Mouse (Mus musculus): ENCODE results near the gene Ddx23. TPM values are rescaled to one million over a fixed set of nuclear protein-coding genes. Genes with fewer than 3 reads are reported as not detected.

The Ddx23 gene
- polyA plus RNA-seq, 1 experiment, result 55.6 TPM

DNA sequence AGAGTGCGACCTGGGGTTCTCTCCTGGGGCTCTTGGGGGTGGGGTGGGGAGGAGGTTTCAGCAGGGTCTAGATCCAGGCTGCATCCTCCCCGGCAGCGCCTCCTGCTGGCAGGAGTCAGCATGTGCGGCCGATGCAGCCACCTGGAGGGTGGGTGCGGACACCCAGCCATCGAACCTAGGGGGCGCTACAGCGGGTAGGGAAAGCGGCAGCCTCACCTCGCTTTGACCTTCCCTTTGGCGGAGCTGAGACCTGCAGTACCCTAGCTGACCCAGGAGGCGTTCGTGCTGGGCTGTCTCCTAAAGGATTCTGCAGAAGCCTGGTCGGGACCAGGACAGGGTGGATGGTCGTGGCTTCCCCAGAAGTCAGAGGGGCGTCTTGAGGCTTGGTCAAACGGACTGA lies 31.2 kb downstream of the Ddx23 start:
- TF ChIP-seq CTCF (IDR thresholded peaks at IDR 0.05; ENCODE audit: borderline replicate concordance, extremely low read depth, insufficient read depth, insufficient read length), result peak; percentile 91
- TF ChIP-seq POLR2A (IDR thresholded peaks at IDR 0.05; ENCODE audit: borderline replicate concordance, extremely low read depth, insufficient read depth, insufficient read length, poor library complexity, severe bottlenecking), result no peak
- peak; percentile 70 for DNase-seq (ENCODE audit: low read depth)

DNA sequence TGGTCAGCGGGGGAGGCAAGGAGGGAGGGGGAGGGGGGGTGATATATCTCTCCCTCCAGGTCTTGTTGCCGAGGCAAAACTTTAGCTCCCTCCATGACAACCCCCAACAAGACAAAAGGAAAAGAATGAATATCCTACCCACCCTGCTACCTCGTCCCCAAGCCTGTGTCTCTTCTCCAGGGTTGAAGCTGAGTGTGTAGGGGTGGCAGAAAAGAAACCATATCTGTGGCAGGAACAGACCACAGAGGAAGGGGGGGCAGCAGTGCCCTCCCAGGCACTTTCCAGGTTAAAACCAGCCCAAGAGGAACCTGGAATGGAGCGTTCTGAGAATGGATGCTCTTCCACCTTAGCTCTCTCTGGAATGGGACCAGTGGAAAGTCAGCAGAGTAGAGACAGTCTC lies 32.2 kb downstream of the Ddx23 start, which contains the start of gene Cacnb3:
Cacnb3 (plus strand) TSS at position 301 of the 400 bp plus-strand sequence.
- no peak for DNase-seq (ENCODE audit: low read depth)
- TF ChIP-seq CTCF (IDR thresholded peaks at IDR 0.05; ENCODE audit: borderline replicate concordance, extremely low read depth, insufficient read depth, insufficient read length) (no peak), POLR2A (IDR thresholded peaks at IDR 0.05; ENCODE audit: borderline replicate concordance, extremely low read depth, insufficient read depth, insufficient read length, poor library complexity, severe bottlenecking) (no peak)

DNA sequence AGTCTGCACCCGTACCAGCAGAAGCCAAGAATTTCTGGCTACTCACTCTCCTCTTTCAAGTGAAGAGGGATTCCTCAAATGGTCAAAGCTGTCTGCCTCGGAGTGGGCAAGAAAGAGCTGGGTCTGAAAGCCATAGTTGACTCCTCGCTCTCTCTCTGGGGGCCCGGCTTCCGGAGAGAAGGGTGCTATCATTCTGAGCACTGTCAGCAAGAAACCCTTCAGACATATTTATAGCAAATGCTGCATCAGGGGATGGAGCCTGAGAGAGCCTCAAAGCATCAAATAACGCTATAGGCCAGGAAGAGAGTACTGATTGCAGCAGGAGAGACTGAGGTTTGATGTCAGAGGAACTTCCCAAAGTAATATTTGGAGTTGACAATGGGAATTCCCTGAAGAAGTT lies 33.2 kb downstream of the Ddx23 start:
- TF ChIP-seq POLR2A (IDR thresholded peaks at IDR 0.05; ENCODE audit: borderline replicate concordance, extremely low read depth, insufficient read depth, insufficient read length, poor library complexity, severe bottlenecking) (no peak), CTCF (IDR thresholded peaks at IDR 0.05; ENCODE audit: borderline replicate concordance, extremely low read depth, insufficient read depth, insufficient read length) (no peak)
- no peak for DNase-seq (ENCODE audit: low read depth)

DNA sequence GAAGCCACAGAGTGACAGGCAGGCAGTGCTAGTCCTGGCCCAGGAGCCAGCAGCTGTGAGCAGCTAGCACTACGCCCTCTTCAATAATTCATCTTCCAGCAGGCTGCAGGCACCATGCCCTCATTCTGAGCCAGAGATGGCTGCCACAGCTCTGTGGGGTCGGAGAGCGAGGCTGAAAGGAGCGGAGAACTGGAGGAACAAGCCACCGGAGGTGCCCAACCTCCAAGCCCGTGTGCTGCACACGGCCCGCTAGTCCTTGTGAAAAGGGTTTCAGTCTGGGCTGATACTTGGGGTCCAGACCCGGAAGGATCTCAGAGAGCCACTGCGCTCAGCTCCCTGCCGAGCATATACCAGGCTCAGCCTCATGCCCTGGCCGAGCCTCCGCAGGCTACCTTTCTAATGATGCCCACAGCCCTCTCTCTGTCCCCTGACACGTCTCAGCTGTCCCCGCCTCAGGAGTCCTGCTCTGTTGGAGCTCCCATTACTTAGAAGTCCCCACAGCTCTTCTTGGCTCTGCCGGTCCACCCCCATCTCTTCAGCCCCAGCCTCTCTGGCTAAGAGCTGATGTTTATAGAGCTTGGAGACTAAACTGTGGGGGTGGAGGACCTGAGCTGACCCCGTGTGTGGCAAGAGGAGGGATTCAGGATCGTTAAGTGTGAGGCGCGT lies 34.0 kb downstream of the Ddx23 start:
- DNase-seq (ENCODE audit: low read depth), result peak; percentile 62
- no peak for TF ChIP-seq POLR2A (IDR thresholded peaks at IDR 0.05; ENCODE audit: borderline replicate concordance, extremely low read depth, insufficient read depth, insufficient read length, poor library complexity, severe bottlenecking)
- TF ChIP-seq CTCF (IDR thresholded peaks at IDR 0.05; ENCODE audit: borderline replicate concordance, extremely low read depth, insufficient read depth, insufficient read length), result no peak

DNA sequence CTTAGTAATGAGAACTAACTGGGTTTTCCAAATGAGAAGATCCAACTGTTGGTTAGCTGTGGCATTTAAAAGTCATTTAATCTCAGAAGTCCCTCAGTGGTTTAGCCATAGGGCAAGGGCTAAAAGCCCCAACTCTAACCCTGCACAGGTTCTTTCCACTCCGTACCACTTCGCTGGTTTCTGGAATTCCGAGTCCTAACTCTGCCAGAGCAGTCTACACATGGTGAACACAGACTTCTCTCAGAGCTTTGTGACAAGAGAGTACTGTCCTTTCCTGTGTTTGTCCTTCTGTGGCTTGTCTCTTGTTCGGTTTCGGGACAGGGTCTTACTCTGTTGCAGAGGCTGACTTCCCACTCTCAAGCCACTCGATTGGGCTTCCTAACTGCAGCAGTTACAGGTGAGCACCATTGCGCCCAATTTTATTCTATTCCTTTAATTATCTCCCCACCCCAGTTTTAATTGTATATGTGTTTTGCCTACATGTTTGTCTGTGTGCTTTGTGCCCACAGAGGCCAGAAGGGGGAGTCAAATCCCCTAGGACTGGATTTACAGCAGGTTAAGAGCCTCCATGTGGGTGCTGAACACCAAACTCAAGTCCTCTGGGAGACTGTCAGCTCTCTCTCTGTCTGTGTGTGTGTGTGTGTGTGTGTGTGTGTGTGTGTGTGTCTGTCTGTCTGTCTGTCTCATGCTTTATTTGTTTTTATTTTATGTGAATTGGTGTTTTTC lies 36.0 kb downstream of the Ddx23 start:
- TF ChIP-seq POLR2A (IDR thresholded peaks at IDR 0.05; ENCODE audit: borderline replicate concordance, extremely low read depth, insufficient read depth, insufficient read length, poor library complexity, severe bottlenecking) (no peak), CTCF (IDR thresholded peaks at IDR 0.05; ENCODE audit: borderline replicate concordance, extremely low read depth, insufficient read depth, insufficient read length) (no peak)
- no peak for DNase-seq (ENCODE audit: low read depth)

DNA sequence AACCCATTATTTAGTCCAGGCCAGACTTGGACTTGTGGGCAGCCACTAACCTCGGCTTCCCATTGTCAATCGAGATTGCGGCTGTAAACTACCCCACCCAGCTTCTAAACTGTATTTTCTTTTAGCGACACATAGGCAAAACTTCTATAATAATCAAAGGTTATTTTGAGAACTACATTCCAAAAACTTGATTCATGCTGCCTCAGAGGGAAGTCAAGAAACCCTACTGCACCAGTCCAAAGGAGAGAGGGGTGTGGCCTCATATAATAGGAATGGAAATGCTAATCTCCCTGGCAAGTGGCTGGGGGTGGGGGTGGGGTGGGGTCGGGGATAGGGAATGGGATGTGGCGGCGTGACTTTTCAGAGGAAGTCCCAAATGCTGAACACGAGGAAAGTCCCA lies 36.6 kb downstream of the Ddx23 start:
- no peak for TF ChIP-seq CTCF (IDR thresholded peaks at IDR 0.05; ENCODE audit: borderline replicate concordance, extremely low read depth, insufficient read depth, insufficient read length)
- no peak for TF ChIP-seq POLR2A (IDR thresholded peaks at IDR 0.05; ENCODE audit: borderline replicate concordance, extremely low read depth, insufficient read depth, insufficient read length, poor library complexity, severe bottlenecking)
- DNase-seq (ENCODE audit: low read depth), result no peak

DNA sequence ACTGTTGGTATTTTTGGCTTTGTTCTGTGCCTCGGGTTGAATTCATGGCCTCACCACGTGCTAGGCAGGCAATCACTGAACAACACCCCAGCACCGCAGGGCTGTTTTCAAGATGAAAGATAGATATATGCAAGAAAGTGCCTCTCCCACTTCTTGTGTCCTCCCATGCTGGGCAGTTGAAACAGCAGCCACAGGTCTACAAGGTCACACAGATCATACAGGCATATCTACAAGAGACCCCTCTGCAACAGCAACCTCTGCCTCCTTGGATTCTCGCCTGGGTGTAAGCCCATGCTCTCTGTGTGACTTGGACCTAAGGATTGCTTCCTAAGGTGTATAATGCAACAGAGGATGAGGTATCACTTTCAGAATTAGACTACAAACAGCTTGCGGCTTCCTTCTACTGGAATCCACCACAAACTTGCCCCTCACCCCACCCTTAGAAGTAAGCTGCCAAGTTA lies 39.3 kb downstream of the Ddx23 start:
- no peak for DNase-seq (ENCODE audit: low read depth)

DNA sequence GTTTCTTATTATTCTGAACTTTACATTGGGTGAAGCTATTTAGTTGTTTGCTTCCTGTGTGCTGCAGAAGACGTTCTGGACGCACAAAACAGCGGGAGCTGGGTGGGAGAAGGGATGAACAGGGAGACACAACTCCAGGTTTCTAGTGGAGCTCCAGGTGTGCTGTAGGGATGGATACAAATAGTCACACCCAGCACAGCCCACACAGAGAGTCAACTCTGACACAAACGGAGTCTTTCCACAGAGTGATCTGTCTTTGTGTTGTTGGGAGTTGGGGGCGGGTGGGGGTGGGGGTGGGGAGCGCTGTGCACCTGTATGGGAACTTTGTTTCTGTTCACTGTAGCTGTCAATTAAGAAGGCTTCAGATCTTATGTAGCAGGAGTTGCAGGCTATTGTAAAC lies 40.0 kb downstream of the Ddx23 start:
- TF ChIP-seq CTCF (IDR thresholded peaks at IDR 0.05; ENCODE audit: borderline replicate concordance, extremely low read depth, insufficient read depth, insufficient read length) (no peak), POLR2A (IDR thresholded peaks at IDR 0.05; ENCODE audit: borderline replicate concordance, extremely low read depth, insufficient read depth, insufficient read length, poor library complexity, severe bottlenecking) (no peak)
- no peak for DNase-seq (ENCODE audit: low read depth)

More for the DNA sequence above, 39.3 kb downstream of the Ddx23 start:
- TF ChIP-seq POLR2A (IDR thresholded peaks at IDR 0.05; ENCODE audit: borderline replicate concordance, extremely low read depth, insufficient read depth, insufficient read length, poor library complexity, severe bottlenecking) (no peak), CTCF (IDR thresholded peaks at IDR 0.05; ENCODE audit: borderline replicate concordance, extremely low read depth, insufficient read depth, insufficient read length) (no peak)

DNA sequence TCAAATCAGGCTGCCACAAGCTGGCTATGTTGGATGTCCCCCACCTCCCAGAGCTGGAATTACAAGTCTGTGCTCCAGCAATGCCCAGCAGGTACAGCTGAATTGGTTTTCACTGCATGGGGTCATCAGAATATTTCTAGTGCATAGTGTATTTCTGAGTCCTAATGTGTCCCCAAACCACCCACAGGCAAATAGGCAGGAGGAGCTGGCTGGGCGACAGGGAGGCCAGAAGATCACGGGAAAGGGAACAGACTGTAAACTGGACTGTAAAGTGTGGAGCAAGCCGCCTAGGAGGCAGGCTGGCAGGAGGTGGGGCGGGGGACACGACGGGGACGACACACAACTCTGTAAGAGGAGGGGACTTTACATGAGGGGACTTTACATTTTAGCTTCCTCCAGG lies 40.5 kb downstream of the Ddx23 start:
- TF ChIP-seq POLR2A (IDR thresholded peaks at IDR 0.05; ENCODE audit: borderline replicate concordance, extremely low read depth, insufficient read depth, insufficient read length, poor library complexity, severe bottlenecking), result no peak
- TF ChIP-seq CTCF (IDR thresholded peaks at IDR 0.05; ENCODE audit: borderline replicate concordance, extremely low read depth, insufficient read depth, insufficient read length), result no peak
- DNase-seq (ENCODE audit: low read depth), result no peak

DNA sequence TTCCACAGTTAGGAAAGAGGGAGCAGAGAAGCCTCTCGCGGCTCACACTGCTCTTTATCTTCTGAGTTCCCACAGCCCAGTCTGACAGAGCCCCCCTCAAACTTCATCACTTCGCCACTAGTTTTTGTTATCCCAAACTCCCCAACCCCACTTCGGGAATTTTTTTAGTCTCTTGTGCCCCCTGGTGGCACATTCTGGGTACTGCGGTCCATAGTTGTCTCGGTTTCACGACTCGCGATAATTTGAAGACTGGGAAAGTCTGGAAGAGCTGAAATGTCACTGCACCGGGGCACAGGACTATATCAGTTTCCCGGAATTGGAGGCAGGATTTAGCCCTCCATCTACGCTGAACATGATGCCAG lies 45.5 kb downstream of the Ddx23 start:
- DNase-seq (ENCODE audit: low read depth), result peak; percentile 81
- TF ChIP-seq POLR2A (IDR thresholded peaks at IDR 0.05; ENCODE audit: borderline replicate concordance, extremely low read depth, insufficient read depth, insufficient read length, poor library complexity, severe bottlenecking) (no peak), CTCF (IDR thresholded peaks at IDR 0.05; ENCODE audit: borderline replicate concordance, extremely low read depth, insufficient read depth, insufficient read length) (peak; percentile 88; the same call in 1 of the 2 replicates)

DNA sequence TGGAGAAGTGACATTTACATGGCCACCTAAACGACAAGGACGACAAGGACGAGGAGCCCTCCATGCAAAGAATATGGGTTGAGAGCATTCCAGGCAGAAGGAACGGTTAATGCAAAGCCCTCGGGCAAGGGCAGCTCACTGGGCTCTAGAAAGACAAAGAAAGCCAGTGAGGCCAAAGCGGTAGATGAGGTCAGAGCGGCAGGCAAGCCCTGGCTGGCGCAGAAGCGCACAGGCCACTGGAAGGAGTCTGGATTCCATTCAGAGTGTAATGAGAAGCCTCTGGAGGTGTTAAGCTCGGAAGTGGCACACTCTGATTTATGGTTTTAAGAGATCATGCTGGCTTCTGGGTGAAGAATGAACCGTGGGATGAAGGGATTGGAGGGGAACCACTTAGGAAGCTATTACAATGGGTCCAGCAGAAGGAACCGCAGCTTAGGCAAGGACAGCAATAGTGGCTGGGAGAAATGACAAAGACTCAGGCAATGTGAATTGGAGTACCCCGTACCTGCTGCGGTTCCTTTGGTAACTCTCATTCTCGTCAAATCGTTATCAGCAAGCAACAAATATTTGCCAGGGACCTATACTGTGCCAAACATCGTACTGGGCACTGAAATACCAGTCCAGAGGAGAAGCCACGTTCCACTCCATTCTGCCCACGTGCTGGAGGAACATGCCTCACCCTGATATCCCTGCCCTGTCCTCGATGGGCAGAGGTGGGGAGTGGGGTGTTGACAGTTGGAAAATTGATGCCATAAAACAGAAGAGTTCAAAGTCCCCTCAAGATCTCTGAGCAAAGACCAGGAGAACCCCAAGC lies 46.1 kb downstream of the Ddx23 start:
- no peak for DNase-seq (ENCODE audit: low read depth)
- no peak for TF ChIP-seq CTCF (IDR thresholded peaks at IDR 0.05; ENCODE audit: borderline replicate concordance, extremely low read depth, insufficient read depth, insufficient read length)
- TF ChIP-seq POLR2A (IDR thresholded peaks at IDR 0.05; ENCODE audit: borderline replicate concordance, extremely low read depth, insufficient read depth, insufficient read length, poor library complexity, severe bottlenecking), result no peak
